Mouse (Mus musculus): ENCODE measurements around the gene Eif3b.
A peak's percentile ranks its signal among the peaks of the same experiment; 100 is the strongest.

Gene Eif3b

GRCm38 (mm10) chr5:140481458-140481857, 62.3 kb downstream of the Eif3b start:
- DNase-seq (ENCODE audit: low spot score in 2 of 2): peak; percentile 11 to 21

GRCm38 (mm10) chr5:140491142-140491541, 72.0 kb downstream of the Eif3b start:
- DNase-seq (ENCODE audit: low spot score in 2 of 2): no peak

GRCm38 (mm10) chr5:140492684-140493233, 73.6 kb downstream of the Eif3b start:
- no peak for DNase-seq (ENCODE audit: low spot score in 2 of 2)
